Mouse (Mus musculus) liver, adult 2 months (tissue): Measurements from ENCODE around the gene Lyar.

Source experiments
- CTCF ChIP-seq: fragments of 200-500 bp; IDR thresholded peaks from 2 replicates; pipeline ENCODE4 v1.5.1; 2011; ENCODE audit warnings: low read depth, low read length, control low read depth
- POLR2A ChIP-seq: fragments of 200-500 bp; IDR thresholded peaks from 2 replicates; pipeline ENCODE4 v1.6.1; 2011; ENCODE audit warnings: low read length, control low read depth; ENCODE audit not compliant: insufficient read depth; ENCODE audit errors: extremely low read depth

DNA sequence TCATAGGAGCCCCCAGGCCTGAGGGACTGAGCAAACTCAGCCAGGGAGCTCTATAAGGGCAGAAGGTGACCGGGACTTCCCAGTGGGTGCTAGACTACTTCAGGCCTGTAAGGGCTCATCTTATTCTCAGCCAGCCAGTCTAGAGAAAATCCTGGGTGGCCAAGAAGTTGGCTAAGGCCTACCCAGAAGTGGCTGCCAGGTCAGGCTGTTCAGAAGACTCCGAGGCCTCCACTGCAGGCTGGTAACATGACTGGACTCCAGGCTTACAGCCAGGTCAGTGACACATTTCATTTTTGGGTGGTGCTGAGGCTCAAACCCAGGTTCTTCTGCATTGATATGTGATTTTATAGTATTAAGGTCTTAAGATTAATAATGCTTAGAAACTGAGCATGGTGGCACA is 20.6 kb upstream of the Lyar start:
- TF ChIP-seq CTCF = no peak
- no peak for TF ChIP-seq POLR2A
